25 mouse cellular contexts compared by ENCODE assay signal in the genomic region with DNA sequence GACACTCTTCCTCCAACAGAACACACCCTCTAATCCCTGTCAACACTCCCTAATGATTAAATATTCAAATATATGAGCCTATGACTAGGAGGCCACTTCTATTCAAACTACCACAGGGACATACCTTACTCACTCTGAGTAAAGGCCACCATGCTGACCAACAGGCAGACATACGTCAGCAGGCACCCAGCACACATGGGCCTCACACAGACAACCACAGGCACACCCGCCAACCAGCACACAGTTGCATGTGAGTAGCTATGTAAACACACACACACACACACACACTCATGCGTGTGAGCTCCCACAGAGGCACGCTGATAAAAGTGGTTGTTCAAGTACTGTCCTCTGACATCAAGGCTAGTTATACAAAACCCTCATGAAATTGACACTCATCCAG.
"Had no signal": no experiment of that assay in that cellular context is flagged by ENCODE, and none has a peak within 500 bp of the region (broad histone marks: within the 10 kb centered on the region; RNA-seq: fewer than 3 reads in every experiment).

No protein-coding gene starts in this region.

- H3K4me2 ChIP-seq: heart, embryonic 12.5 days; hindbrain, embryonic 12.5 days; hindbrain, embryonic 14.5 days; limb, embryonic 12.5 days; liver, embryonic 11.5 days had no signal

- H3K36me3 ChIP-seq: heart, embryonic 10.5 days; heart, embryonic 12.5 days; hindbrain, embryonic 10.5 days; hindbrain, embryonic 12.5 days; limb, embryonic 10.5 days; limb, embryonic 12.5 days had no signal

- DNase-seq: gastrocnemius, adult 2 months; gastrocnemius, postnatal 10 days; gastrocnemius, postnatal 25 days; heart, adult 2 months; heart, postnatal 10 days; heart, postnatal 4 days; kidney, adult 18-20 months; kidney, adult 8-10 months; kidney, postnatal 10 days; kidney, postnatal 25 days; kidney, postnatal 4 days; liver had no signal

- H3K4me3 ChIP-seq: gastrocnemius, adult 2 months; heart, adult 2 months; heart, embryonic 10.5 days; heart, embryonic 12.5 days; hindbrain, embryonic 10.5 days; hindbrain, embryonic 12.5 days; layer of hippocampus, adult 2 months; left cerebral cortex, adult 2 months; limb, embryonic 10.5 days; limb, embryonic 12.5 days had no signal

- H3K27me3 ChIP-seq: heart, embryonic 12.5 days; hindbrain, embryonic 12.5 days; limb, embryonic 12.5 days had no signal

- ATAC-seq: hindbrain, embryonic 16.5 days; inflammation-experienced regulatory T-cells, adult 6 months; intestine, postnatal 0 days had no signal

- H3K9ac ChIP-seq: heart, embryonic 12.5 days; hindbrain, embryonic 12.5 days; hindbrain, embryonic 14.5 days; limb, embryonic 12.5 days had no signal

- H3K9me3 ChIP-seq: heart, embryonic 10.5 days; heart, embryonic 12.5 days; hindbrain, embryonic 10.5 days; hindbrain, embryonic 12.5 days; limb, embryonic 10.5 days; limb, embryonic 12.5 days had no signal

- H3K27ac ChIP-seq: gastrocnemius, adult 2 months; heart, adult 2 months; heart, embryonic 10.5 days; hindbrain, embryonic 10.5 days; hindbrain, embryonic 12.5 days; hindbrain, embryonic 14.5 days; layer of hippocampus, adult 2 months; left cerebral cortex, adult 2 months; limb, embryonic 10.5 days; limb, embryonic 12.5 days had no signal

- H3K4me1 ChIP-seq: hindbrain, embryonic 12.5 days; limb, embryonic 10.5 days; limb, embryonic 12.5 days had no signal
